Mouse (Mus musculus) bone marrow, adult 2 months (tissue): ENCODE measurements around the gene Osgin1.

Experiments
- CTCF ChIP-seq: fragments of 200-500 bp; IDR thresholded peaks from 2 replicates; pipeline ENCODE4 v1.5.1; 2011; ENCODE audit warnings: low read length, control low read depth; ENCODE audit not compliant: control insufficient read depth, insufficient read depth
- POLR2A ChIP-seq: fragments of 200-500 bp; IDR thresholded peaks from 2 replicates; pipeline ENCODE4 v1.6.1; 2011; ENCODE audit warnings: low read depth, mild to moderate bottlenecking, control low read depth, low read length, borderline replicate concordance; ENCODE audit not compliant: control insufficient read depth

- TF ChIP-seq CTCF, result 0 out of 2 replicates have a peak, but pooled peaks have one; percentile 1
- 0 out of 2 replicates have a peak, but pooled peaks have one; percentile 44 for TF ChIP-seq POLR2A
These were observed 9.2 kb upstream of the Osgin1 start for GRCm38 (mm10) chr8:119424740-119425139.
